Mouse (Mus musculus) hindbrain, embryonic 10.5 days (tissue): Measurements from ENCODE around the gene Emsy. TPM values are rescaled to one million over a fixed set of nuclear protein-coding genes. Genes with fewer than 3 reads are reported as not detected.
A peak's percentile ranks its signal among the peaks of the same experiment; 100 is the strongest.

Experiments used
- DNase-seq: peaks from one replicate; pipeline ENCODE4 v3.0.0-alpha.2; 2017; ENCODE audit warnings: low spot score
- H3K27ac ChIP-seq: fragments of 300-500 bp; sonication (generic); 2 replicates; pipeline ENCODE4 v1.5.1; 2016; ENCODE audit warnings: mild to moderate bottlenecking, moderate library complexity
- H3K27me3 ChIP-seq: fragments of 300-500 bp; sonication (generic); 2 replicates; pipeline ENCODE4 v1.6.1; 2016; ENCODE audit warnings: mild to moderate bottlenecking; ENCODE audit not compliant: poor library complexity, insufficient read depth, severe bottlenecking
- H3K36me3 ChIP-seq: fragments of 300-500 bp; sonication (generic); 2 replicates; pipeline ENCODE4 v1.6.1; 2016; ENCODE audit warnings: mild to moderate bottlenecking, moderate library complexity
- H3K4me1 ChIP-seq: fragments of 300-500 bp; sonication (generic); replicated peaks from 2 replicates; pipeline ENCODE4 v1.6.1; 2016; ENCODE audit warnings: mild to moderate bottlenecking
- H3K4me3 ChIP-seq: fragments of 300-500 bp; sonication (generic); 2 replicates; pipeline ENCODE4 v1.5.1; 2016; ENCODE audit warnings: mild to moderate bottlenecking, moderate library complexity
- H3K9me3 ChIP-seq: fragments of 300-500 bp; sonication (generic); 2 replicates; pipeline ENCODE4 v1.6.1; 2016; ENCODE audit warnings: mild to moderate bottlenecking, moderate library complexity
- WGBS: fragments of 180-500 bp; shearing (Covaris S2); methylation state at CpG from one replicate; pipeline ENCODE4 v1.1.7; 2016; 5-methylcytosine and 5-hydroxymethylcytosine counted together
- polyA plus RNA-seq: library from polyadenylated mRNA; unstranded; fragments of >200 nt; fragmentation: Nextera tagmentation; extraction: Ambion mirVana; gene quantifications from 2 replicates; pipeline ENCODE4 v1.2.1, GENCODE M21; 2016

The Emsy gene
- polyA plus RNA-seq, 1 experiment from 2014 or later, result 38.5 TPM

GRCm38 (mm10) chr7:98655681-98656530 lies 677 bp downstream of the Emsy start:
- under 1% methylated on average over 74 of the region's 74 CpGs for WGBS
- Histone ChIP-seq H3K27me3 (no peaks in the 10 kb centered on the region), H3K27ac (peak overlapping the region; percentile 97), H3K4me1 (peaks cover 34% of the 10 kb centered on the region), H3K4me3 (peak overlapping the region; percentile 98), H3K36me3 (peaks cover 62% of the 10 kb centered on the region), H3K9me3 (no peaks in the 10 kb centered on the region)
- DNase-seq, result peak; percentile 87

- Histone ChIP-seq H3K4me3 (no peak overlapping the region), H3K27ac (no peak overlapping the region), H3K9me3 (no peaks in the 10 kb centered on the region), H3K4me1 (peaks cover 18% of the 10 kb centered on the region), H3K27me3 (no peaks in the 10 kb centered on the region), H3K36me3 (peaks cover 79% of the 10 kb centered on the region)
- DNase-seq, result no peak
- WGBS, result 90% methylated on average over 2 of the region's 2 CpGs
These were observed 4.9 kb downstream of the Emsy start for GRCm38 (mm10) chr7:98651651-98652050.

- WGBS, result 26% methylated on average over 1 of the region's 1 CpGs
- Histone ChIP-seq H3K27me3 (no peaks in the 10 kb centered on the region), H3K27ac (no peak overlapping the region), H3K9me3 (no peaks in the 10 kb centered on the region), H3K4me1 (0 out of 2 replicates have a peak, but pooled peaks cover 6% of the 10 kb centered on the region), H3K36me3 (peaks cover 95% of the 10 kb centered on the region), H3K4me3 (no peak overlapping the region)
- no peak for DNase-seq
These were observed 12.3 kb downstream of the Emsy start for GRCm38 (mm10) chr7:98644238-98644637.

GRCm38 (mm10) chr7:98636607-98637006 lies 20.0 kb downstream of the Emsy start:
- H3K27ac ChIP-seq, result no peak overlapping the region
- H3K9me3 ChIP-seq, result no peaks in the 10 kb centered on the region
- H3K36me3 ChIP-seq, result peaks cover 92% of the 10 kb centered on the region
- no peak overlapping the region for H3K4me3 ChIP-seq
- no peaks in the 10 kb centered on the region for H3K27me3 ChIP-seq
- no peaks in the 10 kb centered on the region for H3K4me1 ChIP-seq
- DNase-seq, result no peak
- 94% methylated on average over 2 of the region's 2 CpGs for WGBS

GRCm38 (mm10) chr7:98633032-98633431 lies 23.6 kb downstream of the Emsy start:
- H3K36me3 ChIP-seq, result peaks cover 92% of the 10 kb centered on the region
- H3K4me1 ChIP-seq, result no peaks in the 10 kb centered on the region
- H3K4me3 ChIP-seq, result no peak overlapping the region
- H3K27ac ChIP-seq, result no peak overlapping the region
- WGBS, result 78% methylated on average over 3 of the region's 3 CpGs
- no peaks in the 10 kb centered on the region for H3K27me3 ChIP-seq
- no peak for DNase-seq
- no peaks in the 10 kb centered on the region for H3K9me3 ChIP-seq

GRCm38 (mm10) chr7:98629947-98630346 lies 26.6 kb downstream of the Emsy start:
- Histone ChIP-seq H3K9me3 (no peaks in the 10 kb centered on the region), H3K4me1 (no peaks in the 10 kb centered on the region), H3K4me3 (no peak overlapping the region), H3K27me3 (no peaks in the 10 kb centered on the region), H3K27ac (no peak overlapping the region), H3K36me3 (peaks cover 92% of the 10 kb centered on the region)
- WGBS, result 95% methylated on average over 7 of the region's 7 CpGs
- DNase-seq, result no peak

GRCm38 (mm10) chr7:98617739-98618138 lies 38.8 kb downstream of the Emsy start:
- Histone ChIP-seq H3K27me3 (no peaks in the 10 kb centered on the region), H3K27ac (no peak overlapping the region), H3K4me1 (no peaks in the 10 kb centered on the region), H3K36me3 (peaks cover 88% of the 10 kb centered on the region), H3K9me3 (no peaks in the 10 kb centered on the region), H3K4me3 (no peak overlapping the region)
- DNase-seq, result no peak
- WGBS, result 88% methylated on average over 2 of the region's 2 CpGs

GRCm38 (mm10) chr7:98612936-98613335 lies 43.6 kb downstream of the Emsy start:
- Histone ChIP-seq H3K4me1 (no peaks in the 10 kb centered on the region), H3K36me3 (peaks cover 82% of the 10 kb centered on the region), H3K27me3 (no peaks in the 10 kb centered on the region), H3K4me3 (no peak overlapping the region), H3K27ac (no peak overlapping the region), H3K9me3 (no peaks in the 10 kb centered on the region)
- DNase-seq, result no peak
- 93% methylated on average over 1 of the region's 1 CpGs for WGBS

- no peaks in the 10 kb centered on the region for H3K4me1 ChIP-seq
- H3K27me3 ChIP-seq, result no peaks in the 10 kb centered on the region
- H3K36me3 ChIP-seq, result peaks cover 60% of the 10 kb centered on the region
- H3K27ac ChIP-seq, result no peak overlapping the region
- no peaks in the 10 kb centered on the region for H3K9me3 ChIP-seq
- no peak for DNase-seq
- H3K4me3 ChIP-seq, result no peak overlapping the region
These were observed 48.1 kb downstream of the Emsy start for GRCm38 (mm10) chr7:98608520-98608919.

GRCm38 (mm10) chr7:98607158-98607557 lies 49.4 kb downstream of the Emsy start:
- Histone ChIP-seq H3K27ac (no peak overlapping the region), H3K27me3 (no peaks in the 10 kb centered on the region), H3K9me3 (no peaks in the 10 kb centered on the region), H3K4me3 (no peak overlapping the region), H3K36me3 (peaks cover 56% of the 10 kb centered on the region), H3K4me1 (no peaks in the 10 kb centered on the region)
- DNase-seq, result no peak
- WGBS, result 86% methylated on average over 4 of the region's 4 CpGs

GRCm38 (mm10) chr7:98601715-98602114 lies 54.9 kb downstream of the Emsy start:
- Histone ChIP-seq H3K27me3 (no peaks in the 10 kb centered on the region), H3K36me3 (peaks cover 72% of the 10 kb centered on the region), H3K4me1 (no peaks in the 10 kb centered on the region), H3K9me3 (no peaks in the 10 kb centered on the region), H3K4me3 (no peak overlapping the region), H3K27ac (no peak overlapping the region)
- DNase-seq, result no peak
- WGBS, result 88% methylated on average over 4 of the region's 4 CpGs

- no peaks in the 10 kb centered on the region for H3K4me1 ChIP-seq
- H3K27ac ChIP-seq, result no peak overlapping the region
- H3K27me3 ChIP-seq, result no peaks in the 10 kb centered on the region
- no peak for DNase-seq
- WGBS, result 83% methylated on average over 8 of the region's 8 CpGs
- no peak overlapping the region for H3K4me3 ChIP-seq
- peaks cover 93% of the 10 kb centered on the region for H3K36me3 ChIP-seq
- no peaks in the 10 kb centered on the region for H3K9me3 ChIP-seq
These were observed 59.2 kb downstream of the Emsy start for GRCm38 (mm10) chr7:98597402-98597801.

GRCm38 (mm10) chr7:98594731-98595130 lies 61.9 kb downstream of the Emsy start:
- 93% methylated on average over 4 of the region's 4 CpGs for WGBS
- DNase-seq, result no peak
- peaks cover 92% of the 10 kb centered on the region for H3K36me3 ChIP-seq
- H3K4me1 ChIP-seq, result no peaks in the 10 kb centered on the region
- no peak overlapping the region for H3K27ac ChIP-seq
- H3K9me3 ChIP-seq, result no peaks in the 10 kb centered on the region
- no peak overlapping the region for H3K4me3 ChIP-seq
- no peaks in the 10 kb centered on the region for H3K27me3 ChIP-seq
